Mouse (Mus musculus): Measurements from ENCODE around the gene Dffb. TPM values are rescaled to one million over a fixed set of nuclear protein-coding genes. Genes with fewer than 3 reads are reported as not detected.

Gene Dffb
- total and polyA plus RNA-seq, 2 experiments from 2014 or later = 10.6 to 15.1 TPM

GRCm38 (mm10) chr4:153955651-153956050 is 19.3 kb downstream of the Dffb start:
- H3K27me3 ChIP-seq (ENCODE audit: insufficient read depth, low read length) = no peaks in the 10 kb centered on the region
- H3K4me1 ChIP-seq (ENCODE audit: insufficient read depth, low read length) = peaks cover 10% of the 10 kb centered on the region
- DNase-seq (ENCODE audit: low spot score) (peak; percentile 66), ATAC-seq (no peak)
- H3K36me3 ChIP-seq (ENCODE audit: insufficient read depth, low read length) = peaks cover 8% of the 10 kb centered on the region
- 53% methylated on average over 8 of the region's 8 CpGs for WGBS
- TF ChIP-seq CTCF (IDR thresholded peaks at IDR 0.05; ENCODE audit: low read depth) = no peak
- H3K27ac ChIP-seq = peak overlapping the region; percentile 90; the same call in 1 of the 2 replicates
- H3K4me2 ChIP-seq (ENCODE audit: low read depth, low read length) = no peak overlapping the region
- H3K4me3 ChIP-seq (ENCODE audit: low read length) = no peak overlapping the region
- no peak overlapping the region for H3K9ac ChIP-seq (replicated peaks; ENCODE audit: low read length)
- no peaks in the 10 kb centered on the region for H3K9me3 ChIP-seq (ENCODE audit: low read length)

- 18% methylated on average over 5 of the region's 5 CpGs for WGBS
- H3K4me1 ChIP-seq (ENCODE audit: insufficient read depth, low read length) = 0 out of 2 replicates have a peak, but pooled peaks cover 3% of the 10 kb centered on the region
- ATAC-seq (no peak), DNase-seq (ENCODE audit: low spot score) (no peak)
- no peak overlapping the region for H3K4me3 ChIP-seq (ENCODE audit: low read length)
- no peaks in the 10 kb centered on the region for H3K36me3 ChIP-seq (ENCODE audit: insufficient read depth, low read length)
- no peaks in the 10 kb centered on the region for H3K9me3 ChIP-seq (ENCODE audit: low read length)
- no peak for TF ChIP-seq CTCF (IDR thresholded peaks at IDR 0.05; ENCODE audit: low read depth)
- no peak overlapping the region for H3K4me2 ChIP-seq (ENCODE audit: low read depth, low read length)
- H3K27me3 ChIP-seq (ENCODE audit: insufficient read depth, low read length) = no peaks in the 10 kb centered on the region
- H3K9ac ChIP-seq (replicated peaks; ENCODE audit: low read length) = no peak overlapping the region
- no peak overlapping the region for H3K27ac ChIP-seq
Observed at GRCm38 (mm10) chr4:153951692-153952091, 23.2 kb downstream of the Dffb start.

GRCm38 (mm10) chr4:153951150-153951549 is 23.8 kb downstream of the Dffb start:
- Histone ChIP-seq H3K9me3 (ENCODE audit: low read length) (no peaks in the 10 kb centered on the region), H3K27ac (no peak overlapping the region), H3K9ac (replicated peaks; ENCODE audit: low read length) (no peak overlapping the region), H3K36me3 (ENCODE audit: insufficient read depth, low read length) (no peaks in the 10 kb centered on the region), H3K4me3 (ENCODE audit: low read length) (no peak overlapping the region), H3K4me2 (ENCODE audit: low read depth, low read length) (no peak overlapping the region), H3K27me3 (ENCODE audit: insufficient read depth, low read length) (no peaks in the 10 kb centered on the region), H3K4me1 (ENCODE audit: insufficient read depth, low read length) (no peaks in the 10 kb centered on the region)
- ATAC-seq (no peak), DNase-seq (ENCODE audit: low spot score) (no peak)
- WGBS = 54% methylated on average over 3 of the region's 3 CpGs
- no peak for TF ChIP-seq CTCF (IDR thresholded peaks at IDR 0.05; ENCODE audit: low read depth)

GRCm38 (mm10) chr4:153950372-153950771 is 24.6 kb downstream of the Dffb start:
- H3K27me3 ChIP-seq (ENCODE audit: insufficient read depth, low read length) = no peaks in the 10 kb centered on the region
- H3K4me3 ChIP-seq (ENCODE audit: low read length) = no peak overlapping the region
- no peak overlapping the region for H3K9ac ChIP-seq (replicated peaks; ENCODE audit: low read length)
- 70% methylated on average over 2 of the region's 2 CpGs for WGBS
- H3K36me3 ChIP-seq (ENCODE audit: insufficient read depth, low read length) = no peaks in the 10 kb centered on the region
- no peaks in the 10 kb centered on the region for H3K9me3 ChIP-seq (ENCODE audit: low read length)
- H3K4me2 ChIP-seq (ENCODE audit: low read depth, low read length) = no peak overlapping the region
- no peak for TF ChIP-seq CTCF (IDR thresholded peaks at IDR 0.05; ENCODE audit: low read depth)
- no peaks in the 10 kb centered on the region for H3K4me1 ChIP-seq (ENCODE audit: insufficient read depth, low read length)
- DNase-seq (ENCODE audit: low spot score) (no peak), ATAC-seq (no peak)
- H3K27ac ChIP-seq = no peak overlapping the region

GRCm38 (mm10) chr4:153945741-153946140 is 29.2 kb downstream of the Dffb start:
- no peak for ATAC-seq
- H3K9me3 ChIP-seq (ENCODE audit: low read length) = no peaks in the 10 kb centered on the region
- H3K36me3 ChIP-seq (ENCODE audit: insufficient read depth, low read length) = no peaks in the 10 kb centered on the region
- no peak overlapping the region for H3K9ac ChIP-seq (replicated peaks; ENCODE audit: low read length)
- no peak overlapping the region for H3K4me2 ChIP-seq (ENCODE audit: low read depth, low read length)
- no peaks in the 10 kb centered on the region for H3K27me3 ChIP-seq (ENCODE audit: insufficient read depth, low read length)
- 79% methylated on average over 6 of the region's 6 CpGs for WGBS
- TF ChIP-seq CTCF (IDR thresholded peaks at IDR 0.05; ENCODE audit: low read depth) = no peak
- H3K4me3 ChIP-seq (ENCODE audit: low read length) = no peak overlapping the region
- H3K4me1 ChIP-seq (ENCODE audit: insufficient read depth, low read length) = 0 out of 2 replicates have a peak, but pooled peaks cover 4% of the 10 kb centered on the region
- no peak overlapping the region for H3K27ac ChIP-seq
- no peak for DNase-seq (ENCODE audit: low spot score)

- H3K27me3 ChIP-seq (ENCODE audit: insufficient read depth, low read length) = no peaks in the 10 kb centered on the region
- no peak overlapping the region for H3K9ac ChIP-seq (replicated peaks; ENCODE audit: low read length)
- H3K4me3 ChIP-seq (ENCODE audit: low read length) = no peak overlapping the region
- H3K4me1 ChIP-seq (ENCODE audit: insufficient read depth, low read length) = 0 out of 2 replicates have a peak, but pooled peaks cover 4% of the 10 kb centered on the region
- no peak for TF ChIP-seq CTCF (IDR thresholded peaks at IDR 0.05; ENCODE audit: low read depth)
- ATAC-seq (no peak), DNase-seq (ENCODE audit: low spot score) (no peak)
- H3K36me3 ChIP-seq (ENCODE audit: insufficient read depth, low read length) = no peaks in the 10 kb centered on the region
- no peak overlapping the region for H3K4me2 ChIP-seq (ENCODE audit: low read depth, low read length)
- 40% methylated on average over 6 of the region's 6 CpGs for WGBS
- no peak overlapping the region for H3K27ac ChIP-seq
- H3K9me3 ChIP-seq (ENCODE audit: low read length) = no peaks in the 10 kb centered on the region
Observed at GRCm38 (mm10) chr4:153944261-153944660, 30.7 kb downstream of the Dffb start.

GRCm38 (mm10) chr4:153943243-153943642 is 31.7 kb downstream of the Dffb start:
- Histone ChIP-seq H3K9ac (replicated peaks; ENCODE audit: low read length) (no peak overlapping the region), H3K4me2 (ENCODE audit: low read depth, low read length) (no peak overlapping the region), H3K27me3 (ENCODE audit: insufficient read depth, low read length) (no peaks in the 10 kb centered on the region), H3K36me3 (ENCODE audit: insufficient read depth, low read length) (no peaks in the 10 kb centered on the region), H3K4me1 (ENCODE audit: insufficient read depth, low read length) (0 out of 2 replicates have a peak, but pooled peaks cover 4% of the 10 kb centered on the region), H3K4me3 (ENCODE audit: low read length) (no peak overlapping the region), H3K9me3 (ENCODE audit: low read length) (no peaks in the 10 kb centered on the region), H3K27ac (no peak overlapping the region)
- peak; percentile 90 for TF ChIP-seq CTCF (IDR thresholded peaks at IDR 0.05; ENCODE audit: low read depth)
- DNase-seq (ENCODE audit: low spot score) (peak; percentile 77), ATAC-seq (peak; percentile 41; the same call in 1 of the 2 replicates)
- 48% methylated on average over 4 of the region's 4 CpGs for WGBS
